Mouse (Mus musculus) brain, embryonic 14.5 days (tissue): ENCODE data around the gene Tbck.

Experiments used
- CTCF ChIP-seq: fragments of 200-500 bp; IDR thresholded peaks from 2 replicates; pipeline ENCODE4 v1.5.1; 2012; ENCODE audit warnings: inconsistent platforms, mild to moderate bottlenecking, moderate library complexity, borderline replicate concordance; ENCODE audit not compliant: insufficient read depth, insufficient read length; ENCODE audit errors: extremely low read depth
- POLR2A ChIP-seq: fragments of 200-500 bp; IDR thresholded peaks from 2 replicates; pipeline ENCODE4 v1.6.1; 2012; ENCODE audit warnings: mild to moderate bottlenecking, inconsistent platforms, borderline replicate concordance; ENCODE audit not compliant: poor library complexity, insufficient read depth, insufficient read length, severe bottlenecking; ENCODE audit errors: extremely low read depth

DNA sequence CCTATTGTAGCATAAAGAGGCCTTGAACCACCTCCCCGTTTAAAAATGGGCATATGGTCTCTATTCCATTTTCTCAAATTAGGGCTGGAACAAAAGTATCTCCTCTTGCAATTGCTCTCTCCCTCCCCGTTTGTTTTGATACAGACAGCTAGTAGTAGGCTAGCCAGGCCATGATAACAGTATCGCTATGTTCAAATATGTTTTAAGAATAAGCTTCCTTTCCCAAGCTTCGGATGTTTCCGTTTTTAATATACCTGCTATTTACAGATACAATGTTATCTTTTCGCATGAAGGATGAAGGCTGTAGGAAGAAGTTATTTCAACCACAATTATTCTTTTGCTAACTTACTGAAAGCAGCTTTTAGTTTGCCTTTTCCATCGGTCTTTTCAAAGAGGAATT is 34.6 kb upstream of the Tbck start:
- TF ChIP-seq POLR2A (no peak), CTCF (no peak)
